Mouse (Mus musculus) heart, postnatal 10 days (tissue): ENCODE measurements at regions not wholly inside any gene's neighbourhood (a gene's known extent, or its start where the extent isn't known, plus 50 kb on each side); places are given as distances from the start of the nearest gene placed in this dataset.

ENCODE experiments used
- DNase-seq, 2 experiments: peaks; one replicate each; pipeline ENCODE4 v3.0.0; 2021
- intact Hi-C: fragments of 180-260 bp; cut with DNase I; formaldehyde crosslinking; loops from one replicate; pipeline ENCODE4 v1.15.1; 2025

DNA sequence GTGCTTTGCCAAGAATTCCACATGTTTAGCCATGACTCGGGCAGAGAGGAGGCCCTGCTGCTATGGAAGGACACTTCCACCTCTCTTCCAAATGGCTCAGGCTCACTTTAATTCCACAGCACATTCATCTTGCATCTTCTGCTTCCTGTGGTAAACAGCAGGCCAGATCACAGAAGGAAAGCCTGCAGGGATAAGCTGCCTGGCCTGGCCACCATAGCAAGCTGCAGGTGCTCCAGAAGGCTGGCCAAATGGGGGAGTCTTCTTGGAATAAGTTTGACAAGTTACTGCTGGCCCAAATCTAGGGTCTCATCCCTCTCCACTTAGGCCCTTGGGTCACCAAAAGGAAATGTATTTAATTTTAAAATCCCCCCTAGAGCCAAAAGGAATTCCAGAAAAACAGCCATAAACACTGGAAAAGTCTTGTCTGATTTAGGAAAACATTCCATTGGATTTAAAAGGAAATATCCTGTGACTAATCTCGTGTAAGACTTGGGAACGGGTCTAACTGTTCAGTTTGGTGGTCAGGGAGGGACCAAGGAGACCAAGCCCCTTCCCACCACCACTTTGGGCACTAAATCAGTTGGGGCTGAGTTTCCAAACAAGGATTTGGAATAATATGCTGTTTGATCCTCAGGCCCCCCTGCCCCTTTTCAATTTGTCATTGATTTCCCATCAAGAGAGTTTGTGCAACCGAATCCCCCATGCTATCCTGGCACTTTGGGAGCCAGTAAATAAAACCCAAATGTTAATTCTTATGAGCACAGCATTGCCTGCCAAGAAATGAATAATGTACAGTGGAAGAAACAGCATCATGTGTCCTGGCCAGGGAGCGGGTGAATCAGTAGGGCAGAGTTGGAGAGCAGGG, 117.6 kb upstream of the Habp2 start:
- DNase-seq: peak; percentile 7 to 8

GRCm38 (mm10) chr19:56169998-56170274, 117.0 kb upstream of the Habp2 start:
- no peak for DNase-seq
- intact Hi-C loops: no loop called here

More for the DNA sequence above, 117.6 kb upstream of the Habp2 start:
- intact Hi-C loops: no loop called here

DNA sequence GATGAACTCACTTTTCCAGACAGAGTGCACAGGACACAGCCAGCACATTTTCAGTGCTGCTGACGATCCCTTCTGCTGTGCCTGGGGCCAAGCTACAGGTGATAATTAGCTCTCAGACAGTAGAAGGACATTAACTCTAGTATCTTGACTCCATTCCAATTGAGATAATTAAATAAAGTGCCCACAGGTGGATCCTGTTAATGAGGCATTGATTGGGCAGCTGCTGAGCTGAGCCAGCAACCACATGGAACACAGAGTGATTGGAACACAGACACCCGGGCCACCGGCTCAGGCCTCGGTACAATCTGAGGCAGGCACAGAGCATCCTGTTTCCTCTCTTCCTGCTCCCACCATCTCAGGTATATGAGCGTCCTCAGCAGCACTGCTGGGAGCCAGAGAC, 114.5 kb upstream of the Habp2 start:
- intact Hi-C loops: no loop called here
- no peak for DNase-seq

- peak; percentile 45 for DNase-seq
- intact Hi-C loops: no loop called here
These were observed 110.9 kb upstream of the Habp2 start for GRCm38 (mm10) chr19:56176059-56176458.

GRCm38 (mm10) chr19:56177231-56177745, 109.6 kb upstream of the Habp2 start:
- intact Hi-C loops: no loop called here
- DNase-seq: peak in 1 of 2 experiments; percentile 30

DNA sequence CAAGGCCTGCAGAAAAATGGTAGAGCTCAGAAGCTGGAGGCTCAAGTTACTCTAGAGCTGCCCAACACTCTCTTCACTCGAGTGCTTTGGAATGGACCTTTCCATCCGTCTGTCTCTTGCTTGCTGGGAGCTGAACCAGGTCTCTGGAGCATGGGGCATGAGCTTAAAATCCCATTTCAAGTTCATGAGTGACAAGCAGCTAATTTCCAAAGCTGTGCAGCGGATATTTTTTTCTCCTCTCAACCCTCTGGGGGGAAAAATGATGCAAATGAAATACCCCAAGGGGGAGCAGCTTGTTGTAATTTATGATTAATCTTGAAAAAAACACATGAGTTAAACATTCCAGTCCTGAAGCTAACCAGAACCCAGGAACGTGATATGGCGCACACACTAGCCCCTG, 101.2 kb upstream of the Habp2 start:
- no peak for DNase-seq
- intact Hi-C loops: no loop called here

DNA sequence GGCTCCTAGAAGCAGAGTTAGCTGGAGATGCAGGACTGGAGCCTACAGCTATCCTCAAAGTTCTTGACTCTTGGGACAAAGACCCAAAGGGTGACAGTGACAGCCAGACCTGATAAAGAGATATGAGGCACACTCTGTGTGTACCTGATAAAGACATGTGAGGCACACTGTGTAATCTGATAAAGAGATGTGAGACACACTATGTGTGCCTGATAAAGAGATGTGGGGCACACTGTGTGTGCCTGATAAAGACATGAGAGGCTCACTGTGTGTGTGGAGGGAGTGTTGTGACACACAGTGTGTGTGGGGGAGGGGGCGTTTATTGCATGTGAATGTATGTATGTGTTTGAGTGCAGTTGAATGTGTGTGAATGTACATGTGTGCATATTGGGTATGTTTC, 97.8 kb upstream of the Habp2 start:
- intact Hi-C loops: no loop called here
- no peak for DNase-seq

- intact Hi-C loops: no loop called here
- no peak for DNase-seq
These were observed 96.7 kb upstream of the Habp2 start for GRCm38 (mm10) chr19:56190222-56190621.

- DNase-seq: peak; percentile 33 to 41
- intact Hi-C loops: no loop called here
These were observed 88.3 kb upstream of the Habp2 start for GRCm38 (mm10) chr19:56198474-56199236.

GRCm38 (mm10) chr19:56199401-56200150, 87.4 kb upstream of the Habp2 start:
- intact Hi-C loops: loop anchor here (5.0 kb wide), 1 partner anchor 862 kb away; no protein-coding TSS in a partner anchor
- DNase-seq: no peak

DNA sequence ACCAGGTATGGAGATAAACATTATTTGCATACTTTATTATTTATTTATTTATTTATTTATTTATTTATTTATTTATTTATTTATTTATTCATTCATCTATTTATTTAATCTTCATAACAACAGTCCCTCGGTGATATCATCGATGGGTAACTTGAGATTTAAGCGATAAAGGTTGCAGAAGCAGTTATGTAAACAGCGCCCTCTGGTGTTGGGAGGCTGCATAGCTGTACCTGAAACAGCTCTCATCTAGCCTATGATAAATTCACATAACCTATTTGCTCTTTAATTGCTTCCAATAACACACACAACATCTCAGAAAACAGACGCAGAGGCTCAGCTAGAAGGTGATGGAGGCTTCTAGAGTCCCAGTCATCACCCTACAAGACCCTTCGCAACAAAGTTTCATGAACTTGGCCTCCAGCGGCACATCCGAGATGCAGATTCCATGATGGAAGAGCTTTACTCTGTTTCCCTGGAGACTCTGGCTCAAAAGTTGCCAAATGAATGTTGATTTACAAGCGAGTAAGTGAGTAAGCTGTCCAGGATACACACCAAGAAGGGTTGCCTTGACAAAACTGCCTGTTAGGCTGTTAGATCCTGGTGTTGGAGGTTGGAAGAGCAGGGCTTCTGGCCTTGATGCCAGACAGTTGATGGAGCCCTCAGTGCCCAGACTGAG, 85.8 kb upstream of the Habp2 start:
- intact Hi-C loops: loop anchor here (5.0 kb wide), 1 partner anchor 864 kb away; no protein-coding TSS in a partner anchor
- DNase-seq: no peak

GRCm38 (mm10) chr19:56201738-56202480, 85.0 kb upstream of the Habp2 start:
- DNase-seq: peak; percentile 47 to 63

GRCm38 (mm10) chr19:56202481-56203130, 84.3 kb upstream of the Habp2 start:
- intact Hi-C loops: loop anchor here (5.0 kb wide), 1 partner anchor 865 kb away; no protein-coding TSS in a partner anchor
- DNase-seq: no peak

More at GRCm38 (mm10) chr19:56201738-56202480, 85.0 kb upstream of the Habp2 start:
- intact Hi-C loops: loop anchor here (5.0 kb wide), 1 partner anchor 865 kb away; no protein-coding TSS in a partner anchor

DNA sequence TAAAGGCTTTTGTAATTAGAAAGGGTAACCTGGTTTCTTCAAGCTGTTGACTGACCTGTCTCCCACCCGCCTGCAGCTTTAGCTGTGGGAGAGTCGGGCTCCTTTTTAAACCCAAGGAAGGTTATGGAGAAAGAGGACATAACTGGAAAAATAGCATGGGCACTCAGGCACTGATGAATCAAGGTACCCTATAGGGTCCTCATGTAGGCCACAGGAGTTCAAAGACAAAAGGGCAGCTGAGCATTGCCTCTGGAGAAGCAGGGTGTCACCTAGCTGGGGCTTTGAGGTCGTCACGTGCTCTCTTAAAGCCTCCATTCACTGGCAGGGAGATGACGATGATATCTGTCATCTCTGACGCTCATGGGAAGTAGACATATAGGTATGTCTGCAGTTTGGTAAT, 68.4 kb upstream of the Habp2 start:
- intact Hi-C loops: no loop called here
- DNase-seq: no peak

- intact Hi-C loops: no loop called here
- no peak for DNase-seq
These were observed 66.1 kb upstream of the Habp2 start for GRCm38 (mm10) chr19:56220724-56221407.

DNA sequence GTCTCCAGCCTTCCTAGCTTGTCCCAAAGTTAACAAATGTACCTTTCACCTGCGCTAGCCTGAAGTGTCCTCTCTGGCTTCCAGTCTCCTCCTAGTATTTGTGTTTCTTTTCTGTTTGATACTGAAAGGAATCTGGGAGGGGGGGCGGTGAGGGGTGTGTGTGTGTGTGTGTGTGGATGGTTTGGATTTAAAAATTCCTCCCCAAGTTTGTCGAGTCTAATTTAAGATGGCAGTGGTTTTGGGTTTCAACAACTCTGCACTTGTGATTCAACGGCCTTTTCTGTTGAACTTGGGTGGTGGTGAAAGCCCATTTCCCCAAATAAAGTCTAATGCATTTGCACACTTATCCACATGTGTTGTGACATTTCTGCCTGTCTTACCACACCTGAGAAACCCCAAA, 64.4 kb upstream of the Habp2 start:
- no peak for DNase-seq
- intact Hi-C loops: no loop called here

GRCm38 (mm10) chr19:56225039-56225438, 61.9 kb upstream of the Habp2 start:
- intact Hi-C loops: no loop called here

DNA sequence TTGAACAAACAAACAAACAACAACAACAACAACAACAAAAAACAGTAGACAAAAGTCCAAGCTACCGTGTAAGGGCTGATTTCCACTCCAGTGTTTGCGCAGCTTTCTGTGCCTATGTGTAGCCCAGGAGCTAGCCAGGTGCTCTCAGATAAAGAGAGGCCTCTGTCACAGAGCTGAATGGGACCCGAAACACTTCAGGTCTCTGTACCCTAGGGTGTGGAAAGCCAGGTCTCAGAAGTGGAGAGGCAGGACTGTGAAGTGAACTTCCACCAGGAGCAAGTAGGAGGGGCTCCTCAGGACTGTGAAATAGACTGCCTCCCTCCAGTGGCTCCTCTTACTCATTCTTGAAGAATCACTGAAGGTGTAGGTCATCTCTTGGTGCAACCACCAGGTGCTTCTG, 61.4 kb upstream of the Habp2 start:
- intact Hi-C loops: no loop called here
- no peak for DNase-seq

More at GRCm38 (mm10) chr19:56225039-56225438, 61.9 kb upstream of the Habp2 start:
- no peak for DNase-seq
